Mouse (Mus musculus): Measurements from ENCODE around the gene Ajap1. TPM values are rescaled to one million over a fixed set of nuclear protein-coding genes. Genes with fewer than 3 reads are reported as not detected.

Gene Ajap1
- polyA plus RNA-seq, 1 experiment from 2014 or later = 2.2 TPM

DNA sequence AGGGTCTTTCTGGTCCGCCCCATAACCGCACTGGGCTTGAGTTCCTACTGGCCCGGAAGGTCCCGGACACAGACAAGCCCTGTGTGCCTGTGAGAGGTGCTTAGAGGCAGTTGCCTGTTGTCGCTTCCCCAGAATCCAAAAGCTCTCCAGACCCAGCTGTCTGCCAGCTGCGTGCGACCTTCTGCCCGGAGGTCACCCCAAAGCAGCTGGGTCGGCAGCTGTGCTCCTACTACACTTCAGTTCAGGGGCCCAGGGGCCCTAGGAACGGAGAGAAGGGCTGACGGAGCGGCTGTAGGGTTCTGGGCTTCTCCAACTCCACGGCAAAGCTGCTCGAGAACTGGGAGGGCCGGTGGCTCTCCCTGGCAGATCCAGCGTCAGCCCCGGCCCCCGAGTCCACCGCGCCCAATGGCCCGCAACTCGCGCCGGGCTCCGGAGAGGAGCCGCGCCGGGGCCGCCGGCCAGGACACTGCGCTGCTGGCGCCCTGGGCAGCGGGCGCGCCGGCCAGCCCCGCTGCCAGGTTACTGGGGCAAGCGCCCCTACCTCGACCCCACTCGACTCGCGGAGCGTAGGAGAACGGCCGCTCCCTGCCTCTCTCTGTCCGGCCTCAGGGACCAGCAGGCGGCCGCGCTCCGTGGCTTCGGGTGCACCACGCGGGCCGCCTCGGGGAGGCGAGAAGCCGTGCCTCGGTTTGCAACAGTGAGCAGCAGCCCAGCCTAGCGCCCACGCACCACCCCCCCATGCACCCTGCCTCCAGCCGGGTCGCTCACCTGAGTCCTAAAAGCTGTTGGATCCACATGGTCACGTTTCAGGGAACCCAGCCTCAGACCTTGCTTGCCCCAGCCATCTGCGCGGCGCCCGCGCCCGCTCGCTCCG lies 1.0 kb downstream of the Ajap1 start:
- WGBS = under 1% methylated on average over 71 of the region's 71 CpGs
- Histone ChIP-seq H3K4me1 (peaks cover 86% of the 10 kb centered on the region), H3K27me3 (ENCODE audit: low read depth, poor library complexity, severe bottlenecking) (peaks cover 89% of the 10 kb centered on the region), H3K36me3 (no peaks in the 10 kb centered on the region), H3K27ac (replicated peaks) (peak overlapping the region; percentile 87), H3K4me3 (peak overlapping the region; percentile 75), H3K9me3 (replicated peaks) (no peaks in the 10 kb centered on the region)
- peak; percentile 63 for DNase-seq (ENCODE audit: low spot score)

DNA sequence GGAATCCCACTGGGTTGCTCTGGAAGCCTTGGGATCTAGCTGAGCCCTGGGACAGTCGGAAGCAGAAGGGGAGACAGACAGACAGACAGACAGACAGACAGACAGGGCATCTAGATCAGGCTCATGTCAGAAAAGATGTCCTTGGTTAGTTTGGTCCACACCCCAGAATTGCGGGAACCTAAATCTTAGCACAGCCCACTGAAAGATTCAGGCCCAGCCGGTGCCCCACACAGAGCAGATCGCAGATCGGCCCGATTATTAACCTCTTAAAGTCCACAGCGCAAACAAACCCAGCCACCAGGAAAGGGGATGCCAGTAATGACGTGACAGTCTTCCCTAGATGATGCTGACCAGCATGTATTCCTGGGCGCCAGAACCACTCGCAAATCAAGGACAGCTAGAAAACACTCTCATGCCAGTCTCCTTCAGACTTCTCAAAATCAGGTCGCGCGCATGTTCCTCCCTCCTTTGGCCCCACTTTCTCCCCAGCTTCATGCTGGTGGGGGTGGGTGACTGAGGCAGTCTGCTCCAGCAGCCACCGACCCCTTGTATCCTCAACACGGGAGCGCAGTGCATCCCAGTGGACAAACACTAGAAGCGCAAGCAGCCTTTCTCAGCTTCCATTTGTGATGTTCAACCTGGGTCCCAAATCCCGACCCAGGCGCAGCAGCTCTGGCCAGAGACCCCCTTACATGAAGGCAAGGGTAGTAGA lies 1.9 kb downstream of the Ajap1 start:
- 3% methylated on average over 19 of the region's 19 CpGs for WGBS
- Histone ChIP-seq H3K27ac (replicated peaks) (peak overlapping the region; percentile 87), H3K27me3 (ENCODE audit: low read depth, poor library complexity, severe bottlenecking) (peaks cover 85% of the 10 kb centered on the region)

DNA sequence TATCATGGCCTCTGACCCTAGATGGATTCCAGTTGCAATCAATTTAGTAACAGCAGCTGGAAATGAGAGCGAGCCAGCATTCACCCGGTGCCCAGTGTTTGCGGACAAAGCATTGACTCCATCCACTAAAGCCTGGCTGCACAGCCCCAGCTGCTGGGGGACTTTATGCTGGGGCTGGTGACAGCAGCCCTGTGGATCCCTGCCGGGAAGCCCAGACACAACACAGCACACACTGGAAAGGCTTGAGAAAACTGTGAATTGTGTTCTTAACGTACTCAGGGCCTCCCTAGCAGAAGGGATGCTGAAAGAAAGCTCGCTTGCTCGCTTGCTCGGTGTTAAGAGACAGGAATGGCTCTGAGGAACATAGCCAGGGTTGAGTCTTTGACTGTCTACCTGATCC lies 3.5 kb downstream of the Ajap1 start:
- Histone ChIP-seq H3K9me3 (replicated peaks) (no peaks in the 10 kb centered on the region), H3K4me3 (peak overlapping the region; percentile 75; the same call in 1 of the 2 replicates), H3K4me1 (peaks cover 75% of the 10 kb centered on the region), H3K27ac (replicated peaks) (peak overlapping the region; percentile 47), H3K27me3 (ENCODE audit: low read depth, poor library complexity, severe bottlenecking) (peaks cover 71% of the 10 kb centered on the region), H3K36me3 (no peaks in the 10 kb centered on the region)
- peak; percentile 23 for DNase-seq (ENCODE audit: low spot score)
- WGBS = 14% methylated on average over 8 of the region's 8 CpGs

More for the DNA sequence above, 1.9 kb downstream of the Ajap1 start:
- peak; percentile 83 for DNase-seq (ENCODE audit: low spot score)
- Histone ChIP-seq H3K36me3 (no peaks in the 10 kb centered on the region), H3K4me3 (peak overlapping the region; percentile 75), H3K9me3 (replicated peaks) (no peaks in the 10 kb centered on the region), H3K4me1 (peaks cover 78% of the 10 kb centered on the region)

DNA sequence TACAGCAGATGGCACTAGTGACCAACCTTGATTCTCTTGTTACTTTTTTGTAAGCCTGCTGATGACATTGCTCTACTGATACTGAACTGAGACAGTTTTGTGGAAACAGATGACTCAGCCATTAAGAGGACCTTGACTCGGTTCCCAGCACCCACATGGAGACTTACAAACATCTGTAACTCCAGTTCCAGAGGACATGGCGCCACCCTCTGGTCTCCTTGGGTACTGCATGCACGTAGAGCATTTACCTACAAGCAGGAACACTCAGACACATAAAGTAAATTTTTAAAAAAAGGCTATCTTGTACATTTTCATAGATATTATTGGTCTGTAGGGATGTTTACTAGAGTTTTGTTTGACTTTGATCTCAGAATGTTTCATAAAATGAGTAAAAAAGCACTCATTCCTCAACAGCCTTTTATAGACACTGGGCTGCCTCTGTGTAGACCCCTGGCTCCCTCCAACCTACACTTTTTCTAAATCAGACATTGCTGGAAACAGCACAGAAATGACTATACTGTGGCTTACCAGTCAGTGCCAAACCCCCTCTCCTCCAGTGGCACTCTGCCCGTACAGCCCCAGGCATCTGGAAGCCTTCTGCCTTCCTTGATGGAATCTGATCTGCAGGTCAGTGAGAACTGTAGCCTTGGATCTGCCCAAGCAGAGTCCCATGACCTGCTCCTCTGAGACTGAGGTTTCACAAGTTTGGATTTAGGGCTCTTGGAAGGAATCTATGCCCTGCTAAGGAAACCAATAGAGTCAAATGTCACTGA lies 8.9 kb downstream of the Ajap1 start:
- peaks cover 22% of the 10 kb centered on the region for H3K4me1 ChIP-seq
- H3K27ac ChIP-seq (replicated peaks) = no peak overlapping the region
- no peak overlapping the region for H3K4me3 ChIP-seq
- H3K27me3 ChIP-seq (ENCODE audit: low read depth, poor library complexity, severe bottlenecking) = peaks cover 19% of the 10 kb centered on the region
- DNase-seq (ENCODE audit: low spot score) = no peak
- peaks cover 30% of the 10 kb centered on the region for H3K36me3 ChIP-seq
- 78% methylated on average over 4 of the region's 4 CpGs for whole genome bisulfite sequencing
- H3K9me3 ChIP-seq (replicated peaks) = peaks cover 13% of the 10 kb centered on the region

DNA sequence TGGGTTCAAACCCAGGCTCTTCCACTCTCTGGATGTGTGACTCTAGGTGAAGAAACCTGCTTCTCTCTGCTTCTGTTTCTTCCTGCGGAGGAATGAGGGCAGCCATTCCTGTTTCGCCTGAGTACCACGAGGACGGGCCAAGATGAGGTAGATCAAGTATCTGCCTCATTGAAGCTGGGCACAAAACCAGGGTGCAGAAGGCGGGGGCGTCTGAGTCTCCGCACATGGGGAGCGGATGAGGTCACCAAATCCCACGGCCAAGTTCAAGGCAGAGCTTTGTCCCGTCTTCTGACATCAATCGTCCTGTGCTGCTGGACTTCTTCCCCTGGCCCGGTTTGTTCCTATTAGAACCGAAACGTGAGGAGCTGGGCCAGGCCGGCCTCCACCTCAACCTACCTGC lies 12.9 kb downstream of the Ajap1 start:
- no peak for DNase-seq (ENCODE audit: low spot score)
- Histone ChIP-seq H3K4me1 (peaks cover 11% of the 10 kb centered on the region), H3K9me3 (replicated peaks) (peaks cover 13% of the 10 kb centered on the region), H3K27me3 (ENCODE audit: low read depth, poor library complexity, severe bottlenecking) (no peaks in the 10 kb centered on the region), H3K36me3 (peaks cover 30% of the 10 kb centered on the region), H3K27ac (replicated peaks) (no peak overlapping the region), H3K4me3 (no peak overlapping the region)
- 93% methylated on average over 15 of the region's 15 CpGs for WGBS

DNA sequence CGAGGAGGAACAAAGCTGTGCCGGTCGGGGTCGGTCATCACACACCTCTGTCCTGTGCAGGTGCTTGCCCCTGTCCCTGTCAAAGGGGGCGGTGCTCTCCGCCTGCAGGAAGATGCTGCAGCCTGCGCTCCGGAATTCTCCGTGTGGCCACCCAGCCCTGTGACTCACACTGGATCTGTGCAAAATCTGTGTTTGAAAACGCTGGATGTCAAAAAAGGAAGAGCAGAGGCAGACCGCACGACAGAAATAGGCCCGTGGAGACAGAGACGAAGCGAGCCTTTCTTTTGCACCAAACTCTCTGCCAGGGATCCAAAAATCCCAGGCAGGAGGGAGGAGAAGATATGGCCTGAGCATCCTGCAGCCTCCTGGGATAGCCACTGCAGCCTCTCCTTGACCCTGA lies 22.7 kb downstream of the Ajap1 start:
- no peaks in the 10 kb centered on the region for H3K27me3 ChIP-seq (ENCODE audit: low read depth, poor library complexity, severe bottlenecking)
- no peaks in the 10 kb centered on the region for H3K9me3 ChIP-seq (replicated peaks)
- peaks cover 24% of the 10 kb centered on the region for H3K4me1 ChIP-seq
- H3K27ac ChIP-seq (replicated peaks) = no peak overlapping the region
- no peak for DNase-seq (ENCODE audit: low spot score)
- WGBS = 91% methylated on average over 15 of the region's 15 CpGs
- H3K36me3 ChIP-seq = no peaks in the 10 kb centered on the region
- no peak overlapping the region for H3K4me3 ChIP-seq

DNA sequence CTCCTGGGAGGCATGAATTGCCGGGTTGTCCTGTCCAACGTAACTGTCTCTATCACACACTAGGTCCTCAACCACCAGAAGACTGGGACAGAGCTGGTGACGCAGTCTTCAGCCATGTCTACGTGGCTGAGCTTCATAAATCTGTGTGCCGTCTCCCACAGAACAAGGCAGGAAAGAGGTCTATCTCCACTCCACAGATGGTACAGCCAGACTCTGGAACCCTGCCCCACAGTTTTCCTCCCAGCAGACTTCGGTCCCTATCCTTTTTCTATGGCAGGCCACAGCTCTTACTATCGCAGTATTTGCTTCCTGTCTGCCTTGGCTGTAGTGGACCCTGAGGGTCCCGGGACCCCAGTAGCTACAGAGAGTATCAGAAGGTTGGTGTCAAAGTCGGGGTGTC lies 23.1 kb downstream of the Ajap1 start:
- 90% methylated on average over 9 of the region's 9 CpGs for WGBS
- Histone ChIP-seq H3K9me3 (replicated peaks) (no peaks in the 10 kb centered on the region), H3K4me3 (no peak overlapping the region), H3K27ac (replicated peaks) (no peak overlapping the region), H3K4me1 (peaks cover 20% of the 10 kb centered on the region), H3K36me3 (no peaks in the 10 kb centered on the region), H3K27me3 (ENCODE audit: low read depth, poor library complexity, severe bottlenecking) (no peaks in the 10 kb centered on the region)
- no peak for DNase-seq (ENCODE audit: low spot score)

DNA sequence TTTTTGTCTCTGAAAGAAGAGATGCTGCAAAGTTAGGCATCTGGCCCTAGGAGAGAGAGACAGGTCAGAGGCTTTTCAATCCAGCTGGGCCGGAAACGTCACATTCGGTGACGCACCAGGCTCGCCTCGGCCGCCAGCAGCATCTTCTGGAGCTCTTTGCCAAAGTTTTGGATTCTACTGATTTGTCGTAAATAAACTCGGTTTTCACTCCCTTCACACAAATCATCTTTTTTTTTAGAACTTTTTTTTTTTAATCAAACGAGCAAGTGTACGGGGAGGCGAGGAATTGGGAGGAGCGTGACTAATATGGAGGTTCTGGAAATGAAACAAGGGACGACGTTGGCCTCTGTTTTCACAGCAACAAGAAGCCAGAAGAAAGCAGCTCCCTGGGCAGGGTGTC lies 23.8 kb downstream of the Ajap1 start:
- no peak for DNase-seq (ENCODE audit: low spot score)
- no peaks in the 10 kb centered on the region for H3K27me3 ChIP-seq (ENCODE audit: low read depth, poor library complexity, severe bottlenecking)
- H3K9me3 ChIP-seq (replicated peaks) = no peaks in the 10 kb centered on the region
- no peaks in the 10 kb centered on the region for H3K36me3 ChIP-seq
- H3K4me3 ChIP-seq = no peak overlapping the region
- WGBS = 91% methylated on average over 15 of the region's 15 CpGs
- H3K4me1 ChIP-seq = peaks cover 18% of the 10 kb centered on the region
- H3K27ac ChIP-seq (replicated peaks) = no peak overlapping the region

DNA sequence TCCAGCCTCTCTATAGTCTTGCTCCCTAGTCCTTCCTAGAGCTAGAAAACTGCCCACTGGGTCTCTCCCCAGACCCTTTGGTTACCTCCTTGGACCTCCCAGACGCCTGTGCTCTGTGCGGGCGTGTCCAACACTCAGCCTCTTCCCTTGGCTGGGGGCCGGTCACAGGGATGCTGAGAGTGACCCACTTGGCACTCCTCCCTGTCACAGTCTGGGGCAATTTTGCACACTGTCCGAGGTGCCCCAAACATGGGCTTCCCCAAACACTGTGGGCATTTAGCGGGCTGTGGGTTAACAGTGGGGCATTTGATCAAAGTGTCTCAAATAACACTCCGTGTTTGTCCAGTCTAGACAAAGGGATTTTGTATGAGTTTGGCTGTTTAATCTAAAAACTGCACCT lies 29.1 kb downstream of the Ajap1 start:
- Histone ChIP-seq H3K27me3 (ENCODE audit: low read depth, poor library complexity, severe bottlenecking) (no peaks in the 10 kb centered on the region), H3K36me3 (no peaks in the 10 kb centered on the region), H3K9me3 (replicated peaks) (no peaks in the 10 kb centered on the region), H3K4me1 (peaks cover 1% of the 10 kb centered on the region; the same call in 1 of the 2 replicates), H3K4me3 (no peak overlapping the region), H3K27ac (replicated peaks) (no peak overlapping the region)
- DNase-seq (ENCODE audit: low spot score) = no peak
- 92% methylated on average over 7 of the region's 7 CpGs for WGBS

DNA sequence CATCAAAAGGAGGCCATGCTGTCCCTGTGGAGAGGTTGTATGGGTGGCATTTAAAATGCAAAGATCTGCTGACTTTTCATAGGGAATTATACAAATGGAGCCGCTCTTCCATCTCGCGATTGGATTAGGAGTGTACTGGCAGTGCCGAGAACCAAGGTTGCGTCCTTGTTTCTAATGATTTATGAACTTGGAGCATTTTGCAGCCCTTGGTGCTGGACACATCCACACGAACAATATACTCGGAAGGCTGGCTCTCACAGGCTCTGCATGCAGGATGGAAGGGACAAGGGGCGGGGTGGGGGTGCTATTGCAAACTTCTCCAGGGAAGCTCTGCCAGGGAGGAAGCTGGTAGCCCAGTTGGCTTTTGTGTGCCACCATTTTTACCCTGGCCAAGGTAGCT lies 31.1 kb downstream of the Ajap1 start:
- Histone ChIP-seq H3K4me3 (no peak overlapping the region), H3K36me3 (no peaks in the 10 kb centered on the region), H3K27ac (replicated peaks) (no peak overlapping the region), H3K27me3 (ENCODE audit: low read depth, poor library complexity, severe bottlenecking) (no peaks in the 10 kb centered on the region), H3K9me3 (replicated peaks) (no peaks in the 10 kb centered on the region), H3K4me1 (peaks cover 4% of the 10 kb centered on the region; the same call in 1 of the 2 replicates)
- DNase-seq (ENCODE audit: low spot score) = no peak
- WGBS = 86% methylated on average over 8 of the region's 8 CpGs

DNA sequence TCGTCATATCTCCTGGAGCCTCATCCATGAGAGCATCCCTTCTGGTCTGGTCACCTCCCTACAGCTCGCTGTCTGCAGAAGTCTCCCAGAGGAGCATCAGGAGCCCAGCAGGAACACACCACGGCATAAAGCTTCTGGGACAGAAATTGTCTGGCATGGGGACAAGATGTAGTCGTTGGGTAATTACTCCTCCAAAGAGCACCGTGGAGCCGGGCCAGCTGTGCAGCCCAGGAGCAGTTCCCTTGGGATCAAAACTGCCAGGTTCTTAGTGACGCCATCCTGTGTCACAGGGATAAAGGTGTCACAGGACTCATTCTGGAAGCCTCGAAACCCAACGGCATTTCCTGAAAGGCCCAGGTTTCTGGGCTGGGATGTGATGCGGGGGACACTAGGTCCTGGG lies 40.1 kb downstream of the Ajap1 start:
- no peaks in the 10 kb centered on the region for H3K36me3 ChIP-seq
- no peaks in the 10 kb centered on the region for H3K27me3 ChIP-seq (ENCODE audit: low read depth, poor library complexity, severe bottlenecking)
- peaks cover 20% of the 10 kb centered on the region for H3K4me1 ChIP-seq
- no peak overlapping the region for H3K4me3 ChIP-seq
- no peak for DNase-seq (ENCODE audit: low spot score)
- H3K27ac ChIP-seq (replicated peaks) = no peak overlapping the region
- WGBS = 90% methylated on average over 10 of the region's 10 CpGs
- no peaks in the 10 kb centered on the region for H3K9me3 ChIP-seq (replicated peaks)

DNA sequence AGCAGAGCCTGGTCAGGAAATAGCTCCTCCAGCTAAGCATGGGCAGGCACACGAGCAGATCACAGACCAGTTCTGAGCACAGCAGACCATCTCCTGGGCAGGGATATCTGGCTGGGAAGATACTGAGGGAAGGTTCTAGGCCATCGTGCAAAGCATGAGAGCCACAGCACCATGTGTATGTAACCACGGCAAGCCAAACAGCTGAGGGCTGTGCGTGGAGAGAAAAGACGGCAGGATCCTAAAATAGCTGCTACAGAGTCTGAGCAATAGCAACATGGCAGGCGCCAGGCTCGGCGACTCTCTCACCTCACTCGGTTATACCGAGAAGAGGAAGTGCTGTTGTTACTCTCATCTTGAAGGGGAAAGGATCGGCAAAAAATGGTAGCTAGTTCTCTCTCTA lies 42.7 kb downstream of the Ajap1 start:
- DNase-seq (ENCODE audit: low spot score) = no peak
- no peaks in the 10 kb centered on the region for H3K27me3 ChIP-seq (ENCODE audit: low read depth, poor library complexity, severe bottlenecking)
- H3K9me3 ChIP-seq (replicated peaks) = no peaks in the 10 kb centered on the region
- peaks cover 29% of the 10 kb centered on the region for H3K4me1 ChIP-seq
- H3K4me3 ChIP-seq = no peak overlapping the region
- no peak overlapping the region for H3K27ac ChIP-seq (replicated peaks)
- WGBS = 84% methylated on average over 11 of the region's 11 CpGs
- H3K36me3 ChIP-seq = no peaks in the 10 kb centered on the region

All from midbrain, embryonic 10.5 days (tissue).